Mouse (Mus musculus) hindbrain, postnatal 0 days (tissue): Measurements from ENCODE around the gene Igsf6. TPM values are rescaled to one million over a fixed set of nuclear protein-coding genes. Genes with fewer than 3 reads are reported as not detected.

Source experiments
- ATAC-seq: fragments of 200-750 bp; cut with Nextera tagmentation; 2 replicates; pipeline ENCODE4 v1.8.0; 2017; ENCODE audit warnings: mild to moderate bottlenecking, moderate TSS enrichment, moderate library complexity
- DNase-seq: peaks from one replicate; pipeline ENCODE4 v3.0.0-alpha.2; 2015; ENCODE audit warnings: low spot score
- H3K27ac ChIP-seq: fragments of 300-500 bp; sonication (generic); 2 replicates; pipeline ENCODE4 v1.5.1; 2014; ENCODE audit warnings: mild to moderate bottlenecking
- H3K27me3 ChIP-seq: fragments of 300-500 bp; sonication (generic); 2 replicates; pipeline ENCODE4 v1.6.1; 2014; ENCODE audit warnings: low read length, mixed read lengths; ENCODE audit not compliant: insufficient read depth
- H3K36me3 ChIP-seq: fragments of 300-500 bp; sonication (generic); 2 replicates; pipeline ENCODE4 v1.6.1; 2014; ENCODE audit warnings: low read length, mixed read lengths; ENCODE audit not compliant: insufficient read depth
- H3K4me1 ChIP-seq: fragments of 300-500 bp; sonication (generic); 2 replicates; pipeline ENCODE4 v1.6.1; 2014; ENCODE audit warnings: antibody characterized with exemption, low read length, mixed read lengths; ENCODE audit not compliant: insufficient read depth
- H3K4me2 ChIP-seq: fragments of 300-500 bp; sonication (generic); 2 replicates; pipeline ENCODE4 v1.6.1; 2014; ENCODE audit warnings: low read depth, mild to moderate bottlenecking, low read length, moderate library complexity, mixed read lengths
- H3K4me3 ChIP-seq: fragments of 300-500 bp; sonication (generic); 2 replicates; pipeline ENCODE4 v1.5.1; 2014; ENCODE audit warnings: low read length
- H3K9ac ChIP-seq: fragments of 300-500 bp; sonication (generic); replicated peaks from 2 replicates; pipeline ENCODE4 v1.6.1; 2014; ENCODE audit warnings: mild to moderate bottlenecking, low read length, moderate library complexity, mixed read lengths
- H3K9me3 ChIP-seq: fragments of 300-500 bp; sonication (generic); 2 replicates; pipeline ENCODE4 v1.6.1; 2016; ENCODE audit warnings: low read length, mixed read lengths
- CTCF ChIP-seq: IDR thresholded peaks from 2 replicates; pipeline ENCODE4 v1.5.1; 2016; ENCODE audit warnings: antibody characterized with exemption, control low read depth, low read depth
- WGBS: fragments of 180-500 bp; shearing (Covaris S2); extraction: QIAGEN DNeasy Blood & Tissue Kit; methylation state at CpG from one replicate; pipeline ENCODE4 v1.1.7; 2014; 5-methylcytosine and 5-hydroxymethylcytosine counted together
- polyA plus RNA-seq: library from polyadenylated mRNA; unstranded; fragments of >200 nt; fragmentation: Nextera tagmentation; extraction: Ambion mirVana; gene quantifications from 2 replicates; pipeline ENCODE4 v1.2.1, GENCODE M21; 2015
- total RNA-seq: library from RNA; depleted of rRNA; stranded (reverse); fragments of >200 nt; gene quantifications from 2 replicates; pipeline ENCODE4 v1.2.3, GENCODE M21; 2014

Gene Igsf6
- total and polyA plus RNA-seq, 2 experiments from 2014 or later: 0.86 TPM; not detected in 1

- Histone ChIP-seq H3K4me2 (no peak within 1 kb of the TSS), H3K9me3 (no peaks in the 10 kb centered on the region), H3K27me3 (no peaks in the 10 kb centered on the region), H3K9ac (no peak within 1 kb of the TSS), H3K4me1 (no peaks in the 10 kb centered on the region), H3K27ac (no peak within 1 kb of the TSS), H3K36me3 (peaks cover 4% of the 10 kb centered on the region; the same call in 1 of the 2 replicates), H3K4me3 (no peak within 1 kb of the TSS)
- WGBS: 85% methylated on average over 4 of the region's 4 CpGs
- DNase-seq: no peak
- no peak for ATAC-seq
- no peak for TF ChIP-seq CTCF
Observed at GRCm38 (mm10) chr7:121081350-121081749, 7.0 kb upstream of the Igsf6 start, which contains the start of gene Otoa. Gene Otoa (plus strand): TSS chr7:121081650.

- ATAC-seq (peak; percentile 85), DNase-seq (peak; percentile 91)
- no peak overlapping the region for H3K4me2 ChIP-seq
- H3K4me1 ChIP-seq: no peaks in the 10 kb centered on the region
- H3K4me3 ChIP-seq: no peak overlapping the region
- 14% methylated on average over 5 of the region's 5 CpGs for WGBS
- TF ChIP-seq CTCF: peak; percentile 91
- no peak overlapping the region for H3K27ac ChIP-seq
- H3K36me3 ChIP-seq: peaks cover 4% of the 10 kb centered on the region; the same call in 1 of the 2 replicates
- no peaks in the 10 kb centered on the region for H3K27me3 ChIP-seq
- H3K9me3 ChIP-seq: no peaks in the 10 kb centered on the region
- H3K9ac ChIP-seq: no peak overlapping the region
Observed at GRCm38 (mm10) chr7:121077829-121078228, 3.5 kb upstream of the Igsf6 start.

GRCm38 (mm10) chr7:121077311-121077710, 2.9 kb upstream of the Igsf6 start:
- H3K4me1 ChIP-seq: no peaks in the 10 kb centered on the region
- no peak overlapping the region for H3K9ac ChIP-seq
- no peak for DNase-seq
- ATAC-seq: 0 out of 2 replicates have a peak, but pooled peaks have one; percentile 27
- H3K36me3 ChIP-seq: peaks cover 4% of the 10 kb centered on the region; the same call in 1 of the 2 replicates
- no peaks in the 10 kb centered on the region for H3K27me3 ChIP-seq
- 89% methylated on average over 6 of the region's 6 CpGs for WGBS
- no peaks in the 10 kb centered on the region for H3K9me3 ChIP-seq
- no peak overlapping the region for H3K4me2 ChIP-seq
- no peak overlapping the region for H3K4me3 ChIP-seq
- TF ChIP-seq CTCF: no peak
- H3K27ac ChIP-seq: no peak overlapping the region

- H3K9ac ChIP-seq: no peak overlapping the region
- WGBS: 80% methylated on average over 5 of the region's 5 CpGs
Observed at GRCm38 (mm10) chr7:121075416-121075815, 1.0 kb upstream of the Igsf6 start.

GRCm38 (mm10) chr7:121074801-121075400, 529 bp upstream of the Igsf6 start:
- Histone ChIP-seq H3K9ac (no peak overlapping the region), H3K27ac (no peak overlapping the region), H3K4me3 (no peak overlapping the region), H3K36me3 (peaks cover 9% of the 10 kb centered on the region; the same call in 1 of the 2 replicates), H3K9me3 (no peaks in the 10 kb centered on the region), H3K4me2 (no peak overlapping the region), H3K4me1 (no peaks in the 10 kb centered on the region), H3K27me3 (no peaks in the 10 kb centered on the region)
- no peak for TF ChIP-seq CTCF
- ATAC-seq: no peak
- DNase-seq: no peak
- 73% methylated on average over 6 of the region's 6 CpGs for WGBS

More at GRCm38 (mm10) chr7:121075416-121075815, 1.0 kb upstream of the Igsf6 start:
- no peak overlapping the region for H3K27ac ChIP-seq
- H3K4me3 ChIP-seq: no peak overlapping the region
- H3K4me1 ChIP-seq: no peaks in the 10 kb centered on the region
- no peaks in the 10 kb centered on the region for H3K9me3 ChIP-seq
- no peaks in the 10 kb centered on the region for H3K27me3 ChIP-seq
- H3K4me2 ChIP-seq: no peak overlapping the region
- DNase-seq (no peak), ATAC-seq (no peak)
- peaks cover 9% of the 10 kb centered on the region; the same call in 1 of the 2 replicates for H3K36me3 ChIP-seq
- TF ChIP-seq CTCF: no peak

- Histone ChIP-seq H3K36me3 (peaks cover 12% of the 10 kb centered on the region; the same call in 1 of the 2 replicates), H3K9me3 (no peaks in the 10 kb centered on the region), H3K9ac (no peak overlapping the region), H3K27me3 (no peaks in the 10 kb centered on the region), H3K4me2 (no peak overlapping the region), H3K4me1 (no peaks in the 10 kb centered on the region), H3K4me3 (no peak overlapping the region), H3K27ac (no peak overlapping the region)
- no peak for TF ChIP-seq CTCF
- 81% methylated on average over 5 of the region's 5 CpGs for WGBS
- ATAC-seq (no peak), DNase-seq (no peak)
Observed at GRCm38 (mm10) chr7:121072506-121072905, 1.9 kb downstream of the Igsf6 start.

- no peak for TF ChIP-seq CTCF
- no peak for DNase-seq
- Histone ChIP-seq H3K9ac (no peak overlapping the region), H3K4me1 (no peaks in the 10 kb centered on the region), H3K9me3 (no peaks in the 10 kb centered on the region), H3K27ac (no peak overlapping the region), H3K27me3 (no peaks in the 10 kb centered on the region), H3K4me2 (no peak overlapping the region), H3K4me3 (no peak overlapping the region), H3K36me3 (peaks cover 8% of the 10 kb centered on the region; the same call in 1 of the 2 replicates)
- ATAC-seq: no peak
- 91% methylated on average over 4 of the region's 4 CpGs for WGBS
Observed at GRCm38 (mm10) chr7:121071276-121071675, 3.1 kb downstream of the Igsf6 start.
